Mouse (Mus musculus): ENCODE data around the gene Cacna1d. TPM values are rescaled to one million over a fixed set of nuclear protein-coding genes. Genes with fewer than 3 reads are reported as not detected.

Cacna1d gene
- polyA plus RNA-seq, 1 experiment from 2014 or later, result 3.0 TPM

DNA sequence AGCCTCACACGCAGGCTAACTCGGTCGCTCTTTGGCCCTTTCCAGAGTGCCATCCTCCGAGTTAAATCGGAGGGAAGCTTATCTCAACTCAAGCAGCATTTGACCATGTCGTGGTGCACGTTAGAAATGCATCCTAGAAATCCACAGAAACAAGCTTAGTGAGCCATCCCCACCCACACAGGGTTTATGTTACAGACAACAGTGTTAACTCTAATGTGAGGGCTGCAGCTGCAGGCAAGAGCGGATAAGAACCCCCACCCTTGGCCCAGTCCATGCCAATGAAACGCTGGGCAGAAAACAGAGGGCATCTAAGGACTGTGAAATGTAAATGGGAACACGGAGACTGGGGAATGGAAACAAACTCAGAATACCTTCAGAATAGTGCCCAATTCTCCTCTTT lies 206.8 kb downstream of the Cacna1d start:
- Histone ChIP-seq H3K4me2 (replicated peaks) (no peak overlapping the region), H3K4me3 (no peak overlapping the region), H3K4me1 (peaks cover 6% of the 10 kb centered on the region; the same call in 1 of the 2 replicates), H3K36me3 (no peaks in the 10 kb centered on the region), H3K27ac (no peak overlapping the region), H3K27me3 (no peaks in the 10 kb centered on the region), H3K9ac (no peak overlapping the region), H3K9me3 (no peaks in the 10 kb centered on the region)
- no peak for ATAC-seq (ENCODE audit: insufficient number of reproducible peaks, insufficient read depth, low FRiP score, low TSS enrichment)
- 62% methylated on average over 10 of the region's 10 CpGs for WGBS

- H3K4me3 ChIP-seq, result no peak overlapping the region
- H3K36me3 ChIP-seq, result no peaks in the 10 kb centered on the region
- WGBS, result 56% methylated on average over 10 of the region's 10 CpGs
- no peak overlapping the region for H3K27ac ChIP-seq
- H3K4me1 ChIP-seq, result peaks cover 6% of the 10 kb centered on the region; the same call in 1 of the 2 replicates
- no peak overlapping the region for H3K4me2 ChIP-seq (replicated peaks)
- ATAC-seq (ENCODE audit: insufficient number of reproducible peaks, insufficient read depth, low FRiP score, low TSS enrichment), result no peak
- H3K9ac ChIP-seq, result no peak overlapping the region
- no peaks in the 10 kb centered on the region for H3K27me3 ChIP-seq
- H3K9me3 ChIP-seq, result no peaks in the 10 kb centered on the region
Measured at GRCm38 (mm10) chr14:30284022-30284421, 207.2 kb downstream of the Cacna1d start.

GRCm38 (mm10) chr14:30275572-30275971 lies 215.7 kb downstream of the Cacna1d start:
- no peaks in the 10 kb centered on the region for H3K36me3 ChIP-seq
- H3K4me3 ChIP-seq, result no peak overlapping the region
- 82% methylated on average over 9 of the region's 9 CpGs for WGBS
- no peak overlapping the region for H3K9ac ChIP-seq
- 0 out of 2 replicates have a peak, but pooled peaks cover 3% of the 10 kb centered on the region for H3K4me1 ChIP-seq
- H3K4me2 ChIP-seq (replicated peaks), result no peak overlapping the region
- H3K27ac ChIP-seq, result no peak overlapping the region
- H3K9me3 ChIP-seq, result no peaks in the 10 kb centered on the region
- no peak for ATAC-seq (ENCODE audit: insufficient number of reproducible peaks, insufficient read depth, low FRiP score, low TSS enrichment)
- H3K27me3 ChIP-seq, result no peaks in the 10 kb centered on the region

DNA sequence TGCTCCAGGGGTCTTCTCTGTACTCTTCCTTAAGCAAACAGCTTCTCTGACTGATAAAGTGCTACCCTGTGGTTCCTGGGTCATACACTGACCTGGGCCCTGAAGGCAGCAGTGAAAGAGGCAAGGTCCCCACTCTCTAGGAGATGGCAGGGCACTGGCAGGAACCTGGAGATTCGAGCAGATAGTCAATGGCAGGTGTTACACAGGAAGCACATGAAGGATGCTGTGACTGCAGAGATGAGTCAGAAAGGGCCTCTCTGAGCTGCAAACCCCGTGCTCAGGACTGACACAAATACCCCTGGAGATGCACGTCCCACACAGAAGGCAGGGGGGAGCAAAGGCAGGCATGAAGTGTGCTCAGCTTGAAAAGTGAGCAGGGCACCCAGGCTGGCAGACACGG lies 218.3 kb downstream of the Cacna1d start:
- no peak overlapping the region for H3K9ac ChIP-seq
- no peak overlapping the region for H3K4me3 ChIP-seq
- no peaks in the 10 kb centered on the region for H3K9me3 ChIP-seq
- H3K27ac ChIP-seq, result no peak overlapping the region
- WGBS, result 77% methylated on average over 4 of the region's 4 CpGs
- 0 out of 2 replicates have a peak, but pooled peaks cover 3% of the 10 kb centered on the region for H3K4me1 ChIP-seq
- H3K36me3 ChIP-seq, result no peaks in the 10 kb centered on the region
- no peak for ATAC-seq (ENCODE audit: insufficient number of reproducible peaks, insufficient read depth, low FRiP score, low TSS enrichment)
- no peak overlapping the region for H3K4me2 ChIP-seq (replicated peaks)
- no peaks in the 10 kb centered on the region for H3K27me3 ChIP-seq

DNA sequence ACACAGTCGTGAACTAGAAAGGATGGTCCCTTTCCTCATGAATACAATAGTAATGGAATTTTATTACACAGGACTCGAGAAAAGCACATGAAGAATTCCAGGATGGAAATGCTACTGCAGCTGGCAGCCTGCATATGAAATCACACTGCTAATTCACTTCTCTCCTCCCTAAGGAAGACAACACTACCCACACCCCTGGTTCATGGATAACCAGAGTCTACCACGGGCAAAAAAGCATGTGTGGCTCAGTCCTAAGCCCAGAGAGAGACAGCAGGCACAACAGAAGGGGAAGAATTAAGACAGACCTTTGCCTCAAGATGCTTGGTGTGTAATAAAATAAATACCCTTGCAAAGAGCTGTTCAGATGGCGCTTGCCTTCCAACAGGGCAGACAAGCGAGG lies 218.7 kb downstream of the Cacna1d start:
- Histone ChIP-seq H3K4me1 (0 out of 2 replicates have a peak, but pooled peaks cover 3% of the 10 kb centered on the region), H3K27ac (no peak overlapping the region), H3K27me3 (no peaks in the 10 kb centered on the region), H3K36me3 (no peaks in the 10 kb centered on the region), H3K9ac (no peak overlapping the region), H3K4me2 (replicated peaks) (no peak overlapping the region), H3K9me3 (no peaks in the 10 kb centered on the region), H3K4me3 (no peak overlapping the region)
- ATAC-seq (ENCODE audit: insufficient number of reproducible peaks, insufficient read depth, low FRiP score, low TSS enrichment), result no peak
- 77% methylated on average over 5 of the region's 5 CpGs for WGBS

DNA sequence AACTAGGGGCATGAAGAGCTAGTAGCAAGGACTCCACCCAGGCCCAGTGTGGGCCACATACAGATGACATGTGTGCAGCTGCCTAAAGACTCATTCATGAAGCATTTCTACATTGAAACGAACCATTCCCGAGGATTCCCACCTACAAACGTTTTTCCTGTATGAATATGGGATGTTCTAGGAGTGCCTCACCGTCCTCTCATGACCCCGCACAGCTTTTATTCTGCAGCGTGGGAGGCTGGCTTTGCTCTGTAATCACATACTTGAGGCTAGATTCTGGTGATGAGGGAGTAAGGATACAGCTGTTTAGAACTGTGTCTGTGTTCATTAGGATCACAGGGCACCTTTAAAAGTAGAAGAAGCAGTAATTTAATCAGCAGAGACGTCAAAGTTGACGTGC lies 219.4 kb downstream of the Cacna1d start:
- H3K4me2 ChIP-seq (replicated peaks), result no peak overlapping the region
- H3K4me1 ChIP-seq, result 0 out of 2 replicates have a peak, but pooled peaks cover 3% of the 10 kb centered on the region
- no peaks in the 10 kb centered on the region for H3K27me3 ChIP-seq
- no peak overlapping the region for H3K27ac ChIP-seq
- no peak overlapping the region for H3K4me3 ChIP-seq
- no peak for ATAC-seq (ENCODE audit: insufficient number of reproducible peaks, insufficient read depth, low FRiP score, low TSS enrichment)
- no peak overlapping the region for H3K9ac ChIP-seq
- H3K9me3 ChIP-seq, result no peaks in the 10 kb centered on the region
- 71% methylated on average over 8 of the region's 8 CpGs for WGBS
- H3K36me3 ChIP-seq, result no peaks in the 10 kb centered on the region

DNA sequence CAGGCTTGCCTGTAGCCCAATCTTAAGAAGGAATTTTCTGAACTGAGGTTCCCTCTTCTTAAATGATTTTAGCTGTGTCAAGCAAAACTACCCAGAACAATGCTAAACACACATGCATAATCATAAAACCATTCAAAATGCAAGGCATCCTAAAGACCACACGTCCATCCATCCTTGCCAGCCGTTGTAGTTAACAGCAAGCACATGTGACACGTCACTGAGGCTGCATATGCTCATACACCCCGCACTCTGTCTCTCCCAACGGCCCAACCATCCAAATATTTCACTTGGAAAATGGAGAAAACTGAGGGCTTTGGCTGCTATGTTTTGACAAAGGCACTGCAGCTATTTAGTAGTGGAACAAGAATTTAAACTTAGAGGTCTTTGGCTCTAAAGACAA lies 220.9 kb downstream of the Cacna1d start:
- H3K4me2 ChIP-seq (replicated peaks), result no peak overlapping the region
- WGBS, result 68% methylated on average over 5 of the region's 5 CpGs
- no peaks in the 10 kb centered on the region for H3K9me3 ChIP-seq
- H3K36me3 ChIP-seq, result no peaks in the 10 kb centered on the region
- 0 out of 2 replicates have a peak, but pooled peaks cover 3% of the 10 kb centered on the region for H3K4me1 ChIP-seq
- no peak for ATAC-seq (ENCODE audit: insufficient number of reproducible peaks, insufficient read depth, low FRiP score, low TSS enrichment)
- H3K27me3 ChIP-seq, result no peaks in the 10 kb centered on the region
- H3K4me3 ChIP-seq, result no peak overlapping the region
- no peak overlapping the region for H3K9ac ChIP-seq
- H3K27ac ChIP-seq, result no peak overlapping the region

GRCm38 (mm10) chr14:30265728-30266127 lies 225.5 kb downstream of the Cacna1d start:
- no peaks in the 10 kb centered on the region for H3K9me3 ChIP-seq
- H3K4me1 ChIP-seq, result peaks cover 10% of the 10 kb centered on the region; the same call in 1 of the 2 replicates
- no peak overlapping the region for H3K4me2 ChIP-seq (replicated peaks)
- H3K4me3 ChIP-seq, result no peak overlapping the region
- 83% methylated on average over 9 of the region's 9 CpGs for WGBS
- 0 out of 2 replicates have a peak, but pooled peaks have one; percentile 15 for ATAC-seq (ENCODE audit: insufficient number of reproducible peaks, insufficient read depth, low FRiP score, low TSS enrichment)
- no peaks in the 10 kb centered on the region for H3K36me3 ChIP-seq
- no peak overlapping the region for H3K27ac ChIP-seq
- no peak overlapping the region for H3K9ac ChIP-seq
- H3K27me3 ChIP-seq, result no peaks in the 10 kb centered on the region

DNA sequence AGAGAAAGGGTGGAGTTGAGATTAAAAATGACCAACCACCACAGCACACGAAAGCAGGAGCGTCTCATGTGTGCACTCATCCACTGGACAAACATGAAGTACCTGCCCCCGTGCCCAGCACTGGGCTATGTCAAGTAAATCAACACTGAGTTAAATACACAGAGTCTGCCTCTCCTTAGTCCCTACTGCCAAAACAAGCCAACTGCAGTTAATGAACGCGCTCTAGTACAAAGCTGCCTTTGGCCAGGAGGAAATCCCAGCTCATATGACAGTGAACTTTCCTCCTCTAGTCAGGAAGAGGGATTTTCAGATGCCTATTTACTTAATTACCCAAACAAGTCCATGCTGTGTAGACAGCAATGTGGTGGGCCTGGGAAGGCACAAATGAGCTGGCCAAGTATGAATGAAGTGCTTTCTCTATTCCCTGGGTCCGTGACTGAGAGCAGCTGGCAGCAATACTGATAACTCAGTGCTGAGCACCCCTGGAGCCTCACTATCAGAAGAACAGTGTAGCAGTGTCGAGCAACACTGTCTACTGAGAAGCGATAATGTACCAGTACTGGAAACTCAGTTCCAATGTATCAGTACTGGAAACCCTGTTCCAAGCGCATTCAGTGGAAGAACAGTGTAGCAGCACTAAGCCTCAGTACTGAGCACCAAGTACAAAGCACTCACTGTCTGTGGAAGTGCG lies 229.5 kb downstream of the Cacna1d start:
- H3K4me2 ChIP-seq (replicated peaks), result no peak overlapping the region
- no peaks in the 10 kb centered on the region for H3K9me3 ChIP-seq
- H3K4me3 ChIP-seq, result no peak overlapping the region
- H3K27ac ChIP-seq, result no peak overlapping the region
- H3K36me3 ChIP-seq, result no peaks in the 10 kb centered on the region
- no peak overlapping the region for H3K9ac ChIP-seq
- no peaks in the 10 kb centered on the region for H3K27me3 ChIP-seq
- peaks cover 13% of the 10 kb centered on the region; the same call in 1 of the 2 replicates for H3K4me1 ChIP-seq
- WGBS, result 43% methylated on average over 10 of the region's 10 CpGs
- no peak for ATAC-seq (ENCODE audit: insufficient number of reproducible peaks, insufficient read depth, low FRiP score, low TSS enrichment)

- no peaks in the 10 kb centered on the region for H3K36me3 ChIP-seq
- no peak for ATAC-seq (ENCODE audit: insufficient number of reproducible peaks, insufficient read depth, low FRiP score, low TSS enrichment)
- WGBS, result 57% methylated on average over 4 of the region's 4 CpGs
- no peak overlapping the region for H3K9ac ChIP-seq
- no peaks in the 10 kb centered on the region for H3K9me3 ChIP-seq
- H3K4me3 ChIP-seq, result no peak overlapping the region
- H3K4me2 ChIP-seq (replicated peaks), result no peak overlapping the region
- no peak overlapping the region for H3K27ac ChIP-seq
- H3K4me1 ChIP-seq, result peaks cover 23% of the 10 kb centered on the region
- no peaks in the 10 kb centered on the region for H3K27me3 ChIP-seq
Measured at GRCm38 (mm10) chr14:30257626-30258025, 233.6 kb downstream of the Cacna1d start.

- Histone ChIP-seq H3K27ac (no peak overlapping the region), H3K27me3 (no peaks in the 10 kb centered on the region), H3K4me1 (peaks cover 17% of the 10 kb centered on the region), H3K36me3 (no peaks in the 10 kb centered on the region), H3K4me3 (no peak overlapping the region), H3K4me2 (replicated peaks) (no peak overlapping the region), H3K9me3 (no peaks in the 10 kb centered on the region), H3K9ac (no peak overlapping the region)
- no peak for ATAC-seq (ENCODE audit: insufficient number of reproducible peaks, insufficient read depth, low FRiP score, low TSS enrichment)
- 73% methylated on average over 4 of the region's 4 CpGs for WGBS
Measured at GRCm38 (mm10) chr14:30256486-30256885, 234.8 kb downstream of the Cacna1d start.

GRCm38 (mm10) chr14:30255701-30256400 lies 235.4 kb downstream of the Cacna1d start:
- peaks cover 13% of the 10 kb centered on the region for H3K4me1 ChIP-seq
- no peak overlapping the region; the same call in 1 of the 2 replicates for H3K4me2 ChIP-seq (replicated peaks)
- 47% methylated on average over 12 of the region's 12 CpGs for WGBS
- no peaks in the 10 kb centered on the region for H3K9me3 ChIP-seq
- no peak overlapping the region for H3K9ac ChIP-seq
- no peak for ATAC-seq (ENCODE audit: insufficient number of reproducible peaks, insufficient read depth, low FRiP score, low TSS enrichment)
- no peak overlapping the region for H3K4me3 ChIP-seq
- H3K27ac ChIP-seq, result no peak overlapping the region
- H3K36me3 ChIP-seq, result no peaks in the 10 kb centered on the region
- H3K27me3 ChIP-seq, result no peaks in the 10 kb centered on the region

Data from embryonic facial prominence, embryonic 12.5 days (tissue).